Mouse (Mus musculus) heart, embryonic 15.5 days (tissue): ENCODE measurements at regions not wholly inside any gene's neighbourhood (a gene's known extent, or its start where the extent isn't known, plus 50 kb on each side); places are given as distances from the start of the nearest gene placed in this dataset.

Experiments used
- ATAC-seq: fragments of 200-750 bp; cut with Nextera tagmentation; replicated peaks from 2 replicates; pipeline ENCODE4 v1.8.0; 2017; ENCODE audit warnings: low read depth, moderate TSS enrichment; ENCODE audit not compliant: insufficient number of reproducible peaks, insufficient read depth, low FRiP score
- H3K27ac ChIP-seq: fragments of 300-500 bp; sonication (generic); 2 replicates; pipeline ENCODE4 v1.5.1; 2015; ENCODE audit warnings: mild to moderate bottlenecking, inconsistent platforms
- H3K27me3 ChIP-seq: fragments of 300-500 bp; sonication (generic); 2 replicates; pipeline ENCODE4 v1.6.1; 2015; ENCODE audit warnings: inconsistent platforms
- H3K36me3 ChIP-seq: fragments of 300-500 bp; sonication (generic); 2 replicates; pipeline ENCODE4 v1.6.1; 2015; ENCODE audit warnings: mild to moderate bottlenecking, inconsistent platforms
- H3K4me1 ChIP-seq: fragments of 300-500 bp; sonication (generic); replicated peaks from 2 replicates; pipeline ENCODE4 v1.6.1; 2015; ENCODE audit warnings: inconsistent platforms
- H3K4me2 ChIP-seq: fragments of 300-500 bp; sonication (generic); 2 replicates; pipeline ENCODE4 v1.6.1; 2015; ENCODE audit warnings: inconsistent platforms, mild to moderate bottlenecking, moderate library complexity
- H3K4me3 ChIP-seq: fragments of 300-500 bp; sonication (generic); 2 replicates; pipeline ENCODE4 v1.5.1; 2015; ENCODE audit warnings: mild to moderate bottlenecking, inconsistent platforms
- H3K9ac ChIP-seq: fragments of 300-500 bp; sonication (generic); 2 replicates; pipeline ENCODE4 v1.6.1; 2015; ENCODE audit warnings: mild to moderate bottlenecking, inconsistent platforms
- H3K9me3 ChIP-seq: fragments of 300-500 bp; sonication (generic); replicated peaks from 2 replicates; pipeline ENCODE4 v1.6.1; 2016; ENCODE audit warnings: inconsistent platforms
- whole genome bisulfite sequencing: fragments of 180-500 bp; shearing (Covaris S2); methylation state at CpG from one replicate; pipeline ENCODE4 v1.1.7; 2015; ENCODE audit warnings: mixed read lengths; 5-methylcytosine and 5-hydroxymethylcytosine counted together

GRCm38 (mm10) chr10:44819361-44819760, 247.6 kb upstream of the Prep start:
- Histone ChIP-seq H3K9ac (no peak overlapping the region), H3K4me2 (no peak overlapping the region), H3K4me1 (no peaks in the 10 kb centered on the region), H3K27ac (no peak overlapping the region), H3K36me3 (no peaks in the 10 kb centered on the region), H3K9me3 (no peaks in the 10 kb centered on the region), H3K27me3 (no peaks in the 10 kb centered on the region), H3K4me3 (no peak overlapping the region)
- WGBS, result 70% methylated on average over 2 of the region's 2 CpGs
- ATAC-seq, result no peak

- H3K4me3 ChIP-seq, result no peak overlapping the region
- no peaks in the 10 kb centered on the region for H3K27me3 ChIP-seq
- H3K4me2 ChIP-seq, result no peak overlapping the region
- no peak overlapping the region for H3K9ac ChIP-seq
- H3K36me3 ChIP-seq, result no peaks in the 10 kb centered on the region
- no peak for ATAC-seq
- H3K4me1 ChIP-seq, result no peaks in the 10 kb centered on the region
- no peaks in the 10 kb centered on the region for H3K9me3 ChIP-seq
- WGBS, result 59% methylated on average over 1 of the region's 1 CpGs
- no peak overlapping the region for H3K27ac ChIP-seq
These were observed 248.4 kb upstream of the Prep start for GRCm38 (mm10) chr10:44818615-44819014.

- Histone ChIP-seq H3K4me1 (no peaks in the 10 kb centered on the region), H3K4me3 (no peak overlapping the region), H3K36me3 (no peaks in the 10 kb centered on the region; the same call in 1 of the 2 replicates), H3K4me2 (no peak overlapping the region), H3K9ac (no peak overlapping the region), H3K27ac (no peak overlapping the region), H3K9me3 (no peaks in the 10 kb centered on the region), H3K27me3 (no peaks in the 10 kb centered on the region)
- ATAC-seq, result no peak
- WGBS, result 76% methylated on average over 1 of the region's 1 CpGs
These were observed 267.9 kb upstream of the Prdm1 start for GRCm38 (mm10) chr10:44796205-44796604.

- Histone ChIP-seq H3K9me3 (no peaks in the 10 kb centered on the region), H3K4me2 (no peak overlapping the region), H3K36me3 (no peaks in the 10 kb centered on the region), H3K9ac (no peak overlapping the region), H3K4me3 (no peak overlapping the region), H3K27me3 (no peaks in the 10 kb centered on the region), H3K4me1 (no peaks in the 10 kb centered on the region), H3K27ac (no peak overlapping the region)
- no peak for ATAC-seq
- 76% methylated on average over 6 of the region's 6 CpGs for WGBS
These were observed 257.1 kb upstream of the Prdm1 start for GRCm38 (mm10) chr10:44785386-44785785.

- H3K4me1 ChIP-seq, result peaks cover 5% of the 10 kb centered on the region; the same call in 1 of the 2 replicates
- H3K4me2 ChIP-seq, result no peak overlapping the region
- no peaks in the 10 kb centered on the region for H3K9me3 ChIP-seq
- no peaks in the 10 kb centered on the region for H3K27me3 ChIP-seq
- WGBS, result 80% methylated on average over 5 of the region's 5 CpGs
- no peak overlapping the region for H3K9ac ChIP-seq
- no peak overlapping the region for H3K4me3 ChIP-seq
- no peak overlapping the region for H3K27ac ChIP-seq
- H3K36me3 ChIP-seq, result no peaks in the 10 kb centered on the region
- ATAC-seq, result no peak
These were observed 252.2 kb upstream of the Prdm1 start for GRCm38 (mm10) chr10:44780381-44780958.

- Histone ChIP-seq H3K4me1 (peaks cover 5% of the 10 kb centered on the region; the same call in 1 of the 2 replicates), H3K9me3 (no peaks in the 10 kb centered on the region), H3K36me3 (no peaks in the 10 kb centered on the region), H3K4me2 (no peak overlapping the region), H3K27me3 (no peaks in the 10 kb centered on the region), H3K4me3 (no peak overlapping the region), H3K27ac (no peak overlapping the region), H3K9ac (no peak overlapping the region)
- no peak for ATAC-seq
- WGBS, result 36% methylated on average over 8 of the region's 8 CpGs
These were observed 251.4 kb upstream of the Prdm1 start for GRCm38 (mm10) chr10:44779568-44780207.

GRCm38 (mm10) chr10:44777214-44777613, 248.9 kb upstream of the Prdm1 start:
- no peaks in the 10 kb centered on the region for H3K27me3 ChIP-seq
- H3K36me3 ChIP-seq, result no peaks in the 10 kb centered on the region
- 90% methylated on average over 2 of the region's 2 CpGs for WGBS
- H3K27ac ChIP-seq, result no peak overlapping the region
- peaks cover 5% of the 10 kb centered on the region; the same call in 1 of the 2 replicates for H3K4me1 ChIP-seq
- H3K9me3 ChIP-seq, result no peaks in the 10 kb centered on the region
- H3K4me2 ChIP-seq, result no peak overlapping the region
- ATAC-seq, result no peak
- H3K4me3 ChIP-seq, result no peak overlapping the region
- no peak overlapping the region for H3K9ac ChIP-seq

- no peak for ATAC-seq
- Histone ChIP-seq H3K9ac (no peak overlapping the region), H3K4me2 (no peak overlapping the region), H3K27ac (no peak overlapping the region), H3K36me3 (no peaks in the 10 kb centered on the region), H3K27me3 (no peaks in the 10 kb centered on the region), H3K4me3 (no peak overlapping the region), H3K4me1 (peaks cover 5% of the 10 kb centered on the region; the same call in 1 of the 2 replicates), H3K9me3 (no peaks in the 10 kb centered on the region)
- 65% methylated on average over 2 of the region's 2 CpGs for WGBS
These were observed 247.9 kb upstream of the Prdm1 start for GRCm38 (mm10) chr10:44776175-44776574.

- 38% methylated on average over 3 of the region's 3 CpGs for WGBS
These were observed 237.2 kb upstream of the Prdm1 start for GRCm38 (mm10) chr10:44765527-44765926.

GRCm38 (mm10) chr10:44763102-44763501, 234.8 kb upstream of the Prdm1 start:
- no peaks in the 10 kb centered on the region for H3K4me1 ChIP-seq
- no peak overlapping the region for H3K4me2 ChIP-seq
- WGBS, result 51% methylated on average over 3 of the region's 3 CpGs
- no peak overlapping the region for H3K27ac ChIP-seq
- no peak overlapping the region for H3K9ac ChIP-seq
- H3K9me3 ChIP-seq, result no peaks in the 10 kb centered on the region
- no peak for ATAC-seq
- no peaks in the 10 kb centered on the region for H3K36me3 ChIP-seq
- no peaks in the 10 kb centered on the region for H3K27me3 ChIP-seq
- H3K4me3 ChIP-seq, result no peak overlapping the region

More at GRCm38 (mm10) chr10:44765527-44765926, 237.2 kb upstream of the Prdm1 start:
- ATAC-seq, result no peak
- Histone ChIP-seq H3K4me2 (no peak overlapping the region), H3K27me3 (no peaks in the 10 kb centered on the region), H3K4me3 (no peak overlapping the region), H3K9me3 (no peaks in the 10 kb centered on the region), H3K9ac (no peak overlapping the region), H3K4me1 (no peaks in the 10 kb centered on the region), H3K36me3 (no peaks in the 10 kb centered on the region), H3K27ac (no peak overlapping the region)

GRCm38 (mm10) chr10:44762068-44762467, 233.8 kb upstream of the Prdm1 start:
- Histone ChIP-seq H3K4me1 (no peaks in the 10 kb centered on the region), H3K9me3 (no peaks in the 10 kb centered on the region), H3K4me3 (no peak overlapping the region), H3K27me3 (no peaks in the 10 kb centered on the region), H3K4me2 (no peak overlapping the region), H3K9ac (no peak overlapping the region), H3K36me3 (no peaks in the 10 kb centered on the region), H3K27ac (no peak overlapping the region)
- ATAC-seq, result no peak
- 55% methylated on average over 4 of the region's 4 CpGs for WGBS

- no peaks in the 10 kb centered on the region for H3K4me1 ChIP-seq
- H3K9me3 ChIP-seq, result no peaks in the 10 kb centered on the region
- H3K27me3 ChIP-seq, result no peaks in the 10 kb centered on the region
- H3K9ac ChIP-seq, result no peak overlapping the region
- 71% methylated on average over 4 of the region's 4 CpGs for WGBS
- H3K4me3 ChIP-seq, result no peak overlapping the region
- no peak overlapping the region for H3K4me2 ChIP-seq
- no peaks in the 10 kb centered on the region for H3K36me3 ChIP-seq
- H3K27ac ChIP-seq, result no peak overlapping the region
- ATAC-seq, result no peak
These were observed 233.0 kb upstream of the Prdm1 start for GRCm38 (mm10) chr10:44761324-44761723.
